Mouse (Mus musculus) retina, postnatal 1 day (tissue): ENCODE results near the gene Aplp1.

Source experiments
- DNase-seq: peaks from one replicate; pipeline ENCODE4 v3.0.0-alpha.2; 2012

Aplp1 gene

GRCm38 (mm10) chr7:30408639-30409038 lies 36.7 kb downstream of the Aplp1 start:
- DNase-seq = no peak

- DNase-seq = no peak
Observed at GRCm38 (mm10) chr7:30402343-30402742, 43.0 kb downstream of the Aplp1 start.

- DNase-seq = peak; percentile 20
Observed at GRCm38 (mm10) chr7:30399671-30400070, 45.7 kb downstream of the Aplp1 start.

GRCm38 (mm10) chr7:30394871-30395270 lies 50.5 kb downstream of the Aplp1 start:
- no peak for DNase-seq

- DNase-seq = no peak
Observed at GRCm38 (mm10) chr7:30394379-30394778, 51.0 kb downstream of the Aplp1 start.

GRCm38 (mm10) chr7:30393631-30394030 lies 51.7 kb downstream of the Aplp1 start:
- DNase-seq = no peak

GRCm38 (mm10) chr7:30392746-30393520 lies 52.4 kb downstream of the Aplp1 start:
- no peak for DNase-seq
